Mouse (Mus musculus) lung, embryonic 16.5 days (tissue): ENCODE data around the gene Egln1. TPM values are rescaled to one million over a fixed set of nuclear protein-coding genes. Genes with fewer than 3 reads are reported as not detected.

Experiments used
- ATAC-seq: fragments of 200-750 bp; cut with Nextera tagmentation; 2 replicates; pipeline ENCODE4 v1.8.0; 2017; ENCODE audit warnings: low read depth, mild to moderate bottlenecking, moderate library complexity
- H3K27ac ChIP-seq: fragments of 300-500 bp; sonication (generic); 2 replicates; pipeline ENCODE4 v1.5.1; 2014; ENCODE audit warnings: mild to moderate bottlenecking, control low read depth, low read length
- H3K27me3 ChIP-seq: fragments of 300-500 bp; sonication (generic); 2 replicates; pipeline ENCODE4 v1.6.1; 2014; ENCODE audit warnings: low read depth, low read length, mixed read lengths; ENCODE audit not compliant: control insufficient read depth, insufficient read depth
- H3K36me3 ChIP-seq: fragments of 300-500 bp; sonication (generic); 2 replicates; pipeline ENCODE4 v1.6.1; 2014; ENCODE audit warnings: low read length; ENCODE audit not compliant: control insufficient read depth, insufficient read depth
- H3K4me1 ChIP-seq: fragments of 300-500 bp; sonication (generic); replicated peaks from 2 replicates; pipeline ENCODE4 v1.6.1; 2014; ENCODE audit warnings: low read length, mixed read lengths; ENCODE audit not compliant: control insufficient read depth, insufficient read depth
- H3K4me2 ChIP-seq: fragments of 300-500 bp; sonication (generic); 2 replicates; pipeline ENCODE4 v1.6.1; 2014; ENCODE audit warnings: low read depth, low read length, control low read depth
- H3K4me3 ChIP-seq: fragments of 300-500 bp; sonication (generic); 2 replicates; pipeline ENCODE4 v1.5.1; 2014; ENCODE audit warnings: mild to moderate bottlenecking, low read length, control low read depth
- H3K9ac ChIP-seq: fragments of 300-500 bp; sonication (generic); 2 replicates; pipeline ENCODE4 v1.6.1; 2014; ENCODE audit warnings: low read length, control low read depth
- H3K9me3 ChIP-seq: fragments of 300-500 bp; sonication (generic); 2 replicates; pipeline ENCODE4 v1.6.1; 2016; ENCODE audit warnings: low read length; ENCODE audit not compliant: control insufficient read depth
- WGBS: fragments of 180-500 bp; shearing (Covaris S2); extraction: QIAGEN DNeasy Blood & Tissue Kit; methylation state at CpG from one replicate; pipeline ENCODE4 v1.1.7; 2014; 5-methylcytosine and 5-hydroxymethylcytosine counted together
- polyA plus RNA-seq: library from polyadenylated mRNA; unstranded; fragments of >200 nt; fragmentation: Nextera tagmentation; extraction: Ambion mirVana; gene quantifications from 2 replicates; pipeline ENCODE4 v1.2.1, GENCODE M21; 2015

Gene Egln1
- polyA plus RNA-seq, 1 experiment from 2014 or later, result 11.7 TPM

GRCm38 (mm10) chr8:124872081-124872480 lies 77.0 kb downstream of the Egln1 start:
- Histone ChIP-seq H3K4me3 (no peak overlapping the region), H3K36me3 (peaks cover 23% of the 10 kb centered on the region), H3K9me3 (no peaks in the 10 kb centered on the region), H3K27ac (no peak overlapping the region), H3K9ac (no peak overlapping the region), H3K4me1 (no peaks in the 10 kb centered on the region), H3K27me3 (no peaks in the 10 kb centered on the region), H3K4me2 (no peak overlapping the region)
- 91% methylated on average over 7 of the region's 7 CpGs for WGBS
- no peak for ATAC-seq

- no peaks in the 10 kb centered on the region for H3K27me3 ChIP-seq
- 0 out of 2 replicates have a peak, but pooled peaks cover 2% of the 10 kb centered on the region for H3K4me1 ChIP-seq
- no peak for ATAC-seq
- H3K4me2 ChIP-seq, result no peak overlapping the region
- no peaks in the 10 kb centered on the region for H3K9me3 ChIP-seq
- H3K36me3 ChIP-seq, result peaks cover 19% of the 10 kb centered on the region
- WGBS, result 89% methylated on average over 7 of the region's 7 CpGs
- no peak overlapping the region for H3K4me3 ChIP-seq
- H3K9ac ChIP-seq, result no peak overlapping the region
- no peak overlapping the region for H3K27ac ChIP-seq
These were observed 77.7 kb downstream of the Egln1 start for GRCm38 (mm10) chr8:124871474-124871873.

DNA sequence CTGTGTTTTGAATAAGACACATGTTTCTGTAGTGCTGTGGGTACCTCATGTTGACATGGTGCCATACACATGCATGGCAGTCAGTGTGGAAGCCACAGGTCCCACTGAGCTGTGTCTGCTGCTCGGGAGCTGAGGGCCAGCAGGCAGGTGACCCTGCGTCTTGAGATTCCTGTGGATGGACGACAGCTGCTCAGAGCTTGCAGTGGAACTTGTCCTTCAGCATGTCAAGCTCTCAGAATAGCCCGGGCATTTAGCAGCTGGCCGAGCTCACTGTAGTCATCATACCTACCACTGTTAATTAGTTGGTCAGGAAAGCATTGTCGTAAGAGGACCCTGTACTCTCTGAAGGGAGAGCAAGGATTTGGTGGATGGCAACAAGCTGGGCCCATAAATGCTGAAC lies 79.4 kb downstream of the Egln1 start:
- peaks cover 8% of the 10 kb centered on the region for H3K4me1 ChIP-seq
- peaks cover 18% of the 10 kb centered on the region for H3K36me3 ChIP-seq
- H3K9ac ChIP-seq, result no peak overlapping the region
- 72% methylated on average over 6 of the region's 6 CpGs for WGBS
- no peak overlapping the region for H3K4me2 ChIP-seq
- no peaks in the 10 kb centered on the region for H3K27me3 ChIP-seq
- H3K27ac ChIP-seq, result no peak overlapping the region
- no peaks in the 10 kb centered on the region for H3K9me3 ChIP-seq
- ATAC-seq, result no peak
- no peak overlapping the region for H3K4me3 ChIP-seq

DNA sequence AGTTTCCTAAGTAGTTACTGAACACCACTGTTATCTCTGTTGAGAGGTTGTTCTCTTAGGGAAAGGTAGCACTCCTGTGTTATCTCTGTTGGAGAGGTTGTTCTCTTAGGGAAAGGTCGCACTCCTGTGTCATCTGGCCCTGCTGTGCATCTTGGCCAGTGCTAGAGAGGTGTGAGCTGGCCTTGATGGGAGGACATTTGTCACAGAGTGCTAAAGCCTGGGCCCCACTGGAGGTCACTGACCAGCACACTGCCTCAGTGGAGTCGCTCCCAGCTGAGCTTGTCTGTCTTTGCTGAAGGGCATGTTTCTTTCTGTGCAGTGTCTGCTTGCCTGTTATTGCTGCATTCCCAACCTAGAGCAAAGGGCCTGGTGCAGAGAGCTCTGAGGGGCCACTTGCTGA lies 82.0 kb downstream of the Egln1 start:
- Histone ChIP-seq H3K4me1 (peaks cover 18% of the 10 kb centered on the region), H3K36me3 (peaks cover 3% of the 10 kb centered on the region; the same call in 1 of the 2 replicates), H3K9me3 (no peaks in the 10 kb centered on the region), H3K27ac (no peak overlapping the region), H3K4me2 (no peak overlapping the region), H3K4me3 (no peak overlapping the region), H3K27me3 (no peaks in the 10 kb centered on the region), H3K9ac (no peak overlapping the region)
- 32% methylated on average over 2 of the region's 2 CpGs for whole genome bisulfite sequencing
- no peak for ATAC-seq

DNA sequence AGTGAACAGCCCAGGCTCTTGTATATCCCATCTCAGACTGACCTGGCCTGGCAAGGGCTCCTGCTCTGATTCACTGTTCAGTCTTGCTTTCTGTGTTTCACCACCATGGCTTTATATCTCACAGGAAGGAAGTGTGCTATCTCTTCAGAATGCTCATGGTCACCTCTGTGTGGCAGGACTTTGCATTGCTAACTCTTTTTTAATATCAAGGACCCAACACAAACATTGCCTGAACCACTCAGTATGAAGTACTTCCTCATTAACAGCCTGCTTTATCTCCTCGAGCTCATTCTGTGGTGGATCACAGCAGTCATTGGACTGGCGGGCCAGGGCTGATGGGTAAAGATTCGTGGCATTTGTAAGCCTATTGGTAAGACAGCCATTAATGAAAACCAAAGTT lies 82.5 kb downstream of the Egln1 start:
- no peaks in the 10 kb centered on the region; the same call in 1 of the 2 replicates for H3K36me3 ChIP-seq
- no peaks in the 10 kb centered on the region for H3K9me3 ChIP-seq
- no peaks in the 10 kb centered on the region for H3K27me3 ChIP-seq
- 52% methylated on average over 3 of the region's 3 CpGs for WGBS
- H3K27ac ChIP-seq, result no peak overlapping the region
- no peak for ATAC-seq
- peaks cover 22% of the 10 kb centered on the region for H3K4me1 ChIP-seq
- H3K9ac ChIP-seq, result no peak overlapping the region
- H3K4me3 ChIP-seq, result no peak overlapping the region
- no peak overlapping the region for H3K4me2 ChIP-seq

- H3K36me3 ChIP-seq, result peaks cover 7% of the 10 kb centered on the region
- no peak for ATAC-seq
- peaks cover 24% of the 10 kb centered on the region for H3K4me1 ChIP-seq
- peak overlapping the region; percentile 95 for H3K27ac ChIP-seq
- no peaks in the 10 kb centered on the region for H3K9me3 ChIP-seq
- 5% methylated on average over 8 of the region's 8 CpGs for WGBS
- H3K4me3 ChIP-seq, result peak overlapping the region; percentile 97
- H3K4me2 ChIP-seq, result peak overlapping the region; percentile 89
- peak overlapping the region; percentile 99 for H3K9ac ChIP-seq
- H3K27me3 ChIP-seq, result no peaks in the 10 kb centered on the region
These were observed 85.4 kb downstream of the Egln1 start for GRCm38 (mm10) chr8:124863729-124864128.

DNA sequence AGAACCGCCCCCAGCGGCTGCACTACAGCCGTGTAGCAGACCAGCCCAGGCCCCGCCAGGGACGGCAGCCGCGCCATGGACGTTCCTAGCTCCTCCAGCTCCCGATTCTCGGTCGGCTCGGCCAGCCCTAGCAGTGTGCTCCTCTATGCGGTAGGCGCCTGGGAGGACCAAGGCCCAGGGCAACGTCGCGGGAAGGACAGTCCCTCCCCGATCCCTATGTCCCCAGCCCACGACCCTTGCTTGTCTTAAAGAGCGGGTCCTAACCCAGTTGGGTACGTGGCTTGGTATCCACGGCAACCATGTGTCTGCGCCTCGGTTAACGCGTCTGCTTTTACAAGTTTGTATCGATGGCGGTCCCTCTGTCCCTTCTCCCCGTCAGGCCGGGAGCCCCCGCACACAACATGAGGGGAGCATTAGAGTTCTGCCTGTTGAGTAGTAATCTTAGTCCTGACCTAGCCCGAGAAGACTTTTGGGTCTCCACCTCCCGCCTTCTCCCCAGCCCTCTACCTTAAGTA lies 85.9 kb downstream of the Egln1 start:
- WGBS, result under 1% methylated on average over 29 of the region's 33 CpGs
- H3K4me1 ChIP-seq, result peaks cover 24% of the 10 kb centered on the region

DNA sequence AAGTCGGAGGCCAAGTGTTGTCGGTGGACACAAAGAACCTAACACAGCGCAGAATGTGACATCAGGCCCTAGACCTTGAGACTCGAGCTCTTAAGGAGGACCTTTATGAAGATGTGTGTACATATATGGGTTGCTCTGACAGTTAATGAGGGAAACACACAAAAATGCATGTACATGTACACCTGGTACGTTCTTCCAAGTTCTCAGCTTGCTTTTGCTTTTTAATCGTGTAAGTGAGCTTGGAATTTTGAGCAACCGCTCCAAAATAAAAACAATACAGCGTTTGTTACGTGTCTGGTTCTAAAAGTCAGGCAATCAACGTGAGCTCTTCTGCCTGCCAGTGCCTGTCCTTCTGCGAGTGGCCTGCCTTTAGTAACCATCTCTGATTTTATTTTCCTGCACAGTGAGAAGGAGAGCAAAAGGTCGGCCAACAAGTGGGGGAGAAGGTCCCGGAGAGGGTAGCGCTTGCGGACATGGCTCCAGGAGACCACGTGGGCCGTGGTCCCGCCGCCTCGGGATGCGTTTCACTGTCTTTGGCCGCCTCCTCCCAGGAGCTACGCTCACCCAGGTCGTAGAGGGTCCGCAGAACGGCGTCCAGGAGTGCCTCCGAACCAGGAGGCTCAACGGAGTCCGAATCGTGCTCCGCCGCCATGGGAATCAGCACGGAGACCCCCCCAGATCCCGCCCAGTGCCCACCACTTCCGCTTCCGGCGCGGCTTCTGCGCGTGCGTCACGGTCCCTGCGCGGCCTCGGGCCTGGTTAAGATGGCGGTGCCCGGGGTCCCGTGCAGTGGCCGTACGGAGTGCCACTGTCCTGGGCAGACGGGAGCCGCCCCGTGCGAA lies 86.6 kb downstream of the Egln1 start, which contains the start of the genes Gnpat and 2810004N23Rik:
Gene Gnpat, plus strand, starts transcription at position 713 of the 842 bp plus-strand sequence.
Gene 2810004N23Rik, minus strand, starts transcription at position 800 of the 842 bp plus-strand sequence.
- H3K27me3 ChIP-seq, result no peaks in the 10 kb centered on the region
- H3K36me3 ChIP-seq, result peaks cover 16% of the 10 kb centered on the region
- H3K4me2 ChIP-seq, result peak within 1 kb of the TSS; percentile 89
- peak within 1 kb of the TSS; percentile 95 for H3K27ac ChIP-seq
- peak within 1 kb of the TSS; percentile 97 for H3K4me3 ChIP-seq
- ATAC-seq, result peak; percentile 99
- WGBS, result under 1% methylated on average over 54 of the region's 55 CpGs
- peak within 1 kb of the TSS; percentile 99 for H3K9ac ChIP-seq
- H3K4me1 ChIP-seq, result peaks cover 24% of the 10 kb centered on the region
- no peaks in the 10 kb centered on the region for H3K9me3 ChIP-seq

More for the DNA sequence above, 85.9 kb downstream of the Egln1 start:
- H3K4me3 ChIP-seq, result peak overlapping the region; percentile 97
- peak overlapping the region; percentile 89 for H3K4me2 ChIP-seq
- peaks cover 10% of the 10 kb centered on the region for H3K36me3 ChIP-seq
- ATAC-seq, result peak; percentile 27; the same call in 1 of the 2 replicates
- peak overlapping the region; percentile 95 for H3K27ac ChIP-seq
- no peaks in the 10 kb centered on the region for H3K9me3 ChIP-seq
- no peaks in the 10 kb centered on the region for H3K27me3 ChIP-seq
- peak overlapping the region; percentile 99 for H3K9ac ChIP-seq

- no peak overlapping the region for H3K4me2 ChIP-seq
- no peak overlapping the region for H3K27ac ChIP-seq
- H3K36me3 ChIP-seq, result peaks cover 33% of the 10 kb centered on the region
- ATAC-seq, result no peak
- no peaks in the 10 kb centered on the region for H3K27me3 ChIP-seq
- peaks cover 5% of the 10 kb centered on the region; the same call in 1 of the 2 replicates for H3K9me3 ChIP-seq
- H3K4me1 ChIP-seq, result peaks cover 19% of the 10 kb centered on the region
- H3K4me3 ChIP-seq, result no peak overlapping the region
- WGBS, result 92% methylated on average over 3 of the region's 3 CpGs
- H3K9ac ChIP-seq, result no peak overlapping the region
These were observed 88.9 kb downstream of the Egln1 start for GRCm38 (mm10) chr8:124860188-124860587.
